19 mouse cellular contexts compared by ENCODE assay signal in genomic region chr11:94955103-94955502, GRCm38 (mm10). TPM values are rescaled to one million over a fixed set of nuclear protein-coding genes. Genes with fewer than 3 reads are reported as not detected.
DNase-seq lines count a peak whose midpoint lies in the region; ATAC-seq and TF ChIP-seq lines count a peak whose summit lies in the region.
"Had no signal": no experiment of that assay in that cellular context is flagged by ENCODE, and none has a peak within 500 bp of the region (broad histone marks: within the 10 kb centered on the region; RNA-seq: fewer than 3 reads in every experiment).

No protein-coding gene starts in this region.

- no peak overlapping the region for H3K4me2 ChIP-seq in hindbrain, postnatal 0 days (ENCODE audit: low read depth, low read length)

- no peak overlapping the region for H3K4me3 ChIP-seq in hindbrain, embryonic 10.5 days
- no peak overlapping the region for H3K4me3 ChIP-seq in hindbrain, postnatal 0 days (ENCODE audit: low read length)
- H3K4me3 ChIP-seq in embryonic fibroblast, embryonic 13.5 days (ENCODE audit: insufficient read depth, low read length) = no peak overlapping the region
- no peak overlapping the region for H3K4me3 ChIP-seq in left cerebral cortex, adult 2 months

- no peak overlapping the region for H3K9ac ChIP-seq in hindbrain, postnatal 0 days (replicated peaks; ENCODE audit: low read length)

- peak; percentile 66 for TF ChIP-seq POLR2A in embryonic fibroblast, embryonic 13.5 days (IDR thresholded peaks at IDR 0.05; ENCODE audit: low read depth, low read length)

- 73% methylated on average over 9 of the region's 9 CpGs for WGBS in hindbrain, embryonic 10.5 days
- WGBS in hindbrain, postnatal 0 days = 64% methylated on average over 9 of the region's 9 CpGs

- no peak for TF ChIP-seq CTCF in hindbrain, postnatal 0 days (IDR thresholded peaks at IDR 0.05; ENCODE audit: low read depth)
- no peak for TF ChIP-seq CTCF in embryonic fibroblast, embryonic 13.5 days (IDR thresholded peaks at IDR 0.05; ENCODE audit: borderline replicate concordance, insufficient read depth, low read length)
- TF ChIP-seq CTCF in left cerebral cortex, adult 2 months (IDR thresholded peaks at IDR 0.05) = no peak

- intact Hi-C loops in left cerebral cortex, adult 2 months (cut with DNase I) = no loop called here

- peaks cover 17% of the 10 kb centered on the region; the same call in 1 of the 2 replicates for H3K27me3 ChIP-seq in hindbrain, embryonic 10.5 days (ENCODE audit: insufficient read depth, poor library complexity, severe bottlenecking)
- no peaks in the 10 kb centered on the region for H3K27me3 ChIP-seq in hindbrain, postnatal 0 days (ENCODE audit: insufficient read depth, low read length)

- peaks cover 51% of the 10 kb centered on the region for H3K4me1 ChIP-seq in hindbrain, embryonic 10.5 days (replicated peaks)
- no peaks in the 10 kb centered on the region for H3K4me1 ChIP-seq in hindbrain, postnatal 0 days (ENCODE audit: insufficient read depth, low read length)
- H3K4me1 ChIP-seq in embryonic fibroblast, embryonic 13.5 days (ENCODE audit: control insufficient read depth, insufficient read depth, low read length) = peaks cover 3% of the 10 kb centered on the region; the same call in 1 of the 2 replicates

- no peak for DNase-seq in hindbrain, embryonic 10.5 days (ENCODE audit: low spot score)
- no peak for DNase-seq in hindbrain, postnatal 0 days (ENCODE audit: low spot score)
- peak; percentile 87 for DNase-seq in retina, postnatal 1 day
- DNase-seq in retina, embryonic 14.5 days (ENCODE audit: low spot score) = no peak
- peak; percentile 53 for DNase-seq in mesoderm, embryonic 11.5 days (ENCODE audit: low read depth, low spot score)
- DNase-seq in right cerebral cortex, postnatal 25 days = no peak
- DNase-seq in left cerebral cortex, adult 2 months (ENCODE audit: extremely low spot score in 1 of 2, low spot score in 2 of 2) = no peak
- DNase-seq: adrenal gland, adult 8-10 months; cerebellum, postnatal 36 days; heart, adult 11 months; kidney, adult 9 months; right cerebral cortex, adult 18-20 months; thymus, adult 18-20 months had no signal

- peak overlapping the region; percentile 41 for H3K27ac ChIP-seq in hindbrain, embryonic 10.5 days
- no peak overlapping the region for H3K27ac ChIP-seq in hindbrain, postnatal 0 days
- peak overlapping the region; percentile 29 for H3K27ac ChIP-seq in embryonic fibroblast, embryonic 13.5 days (ENCODE audit: insufficient read depth, low read length)
- H3K27ac ChIP-seq in left cerebral cortex, adult 2 months = no peak overlapping the region

- ATAC-seq in hindbrain, postnatal 0 days = no peak

- H3K36me3 ChIP-seq in hindbrain, embryonic 10.5 days = peaks cover 10% of the 10 kb centered on the region
- H3K36me3 ChIP-seq in hindbrain, postnatal 0 days (ENCODE audit: insufficient read depth, low read length) = no peaks in the 10 kb centered on the region

- H3K9me3 ChIP-seq in hindbrain, embryonic 10.5 days = peaks cover 11% of the 10 kb centered on the region; the same call in 1 of the 2 replicates
- H3K9me3 ChIP-seq in hindbrain, postnatal 0 days (ENCODE audit: low read length) = no peaks in the 10 kb centered on the region

RNA-seq across cellular contexts. Expression of gene Hils1, which starts 12.3 kb away (rescaled TPM):
- polyA plus RNA-seq in hindbrain, embryonic 10.5 days (2016; fragmentation: Nextera tagmentation; extraction: Ambion mirVana) = not detected in 2 replicates
- total RNA-seq in hindbrain, postnatal 0 days (2014; rRNA removed) = not detected in 2 replicates
- not detected in 2 replicates for polyA plus RNA-seq in hindbrain, postnatal 0 days (2015; fragmentation: Nextera tagmentation; extraction: Ambion mirVana)
- not detected in 2 replicates for polyA plus RNA-seq in embryonic fibroblast, embryonic 13.5 days (2011; ENCODE audit: insufficient read length, low read depth, missing spikeins)
- total RNA-seq in left cerebral cortex, adult 2 months (2021) = not detected
- total RNA-seq: adrenal gland, adult 8-10 months; CH12.LX; left cerebral cortex, postnatal 25 days; megakaryocyte-erythroid progenitor cell, adult 5-6 weeks had no signal
- polyA plus RNA-seq: liver, embryonic 16.5 days; neural tube, embryonic 11.5 days had no signal

RNA-seq across cellular contexts. Expression of gene Col1a1, which starts 19.1 kb away (rescaled TPM):
- 98.1 and 193 TPM in 2 replicates for polyA plus RNA-seq in hindbrain, embryonic 10.5 days (2016; fragmentation: Nextera tagmentation; extraction: Ambion mirVana)
- total RNA-seq in hindbrain, postnatal 0 days (2014; rRNA removed) = 48.3 and 53.0 TPM in 2 replicates
- 56.5 and 73.3 TPM in 2 replicates for polyA plus RNA-seq in hindbrain, postnatal 0 days (2015; fragmentation: Nextera tagmentation; extraction: Ambion mirVana)
- 6,098 and 7,850 TPM in 2 replicates for polyA plus RNA-seq in embryonic fibroblast, embryonic 13.5 days (2011; ENCODE audit: insufficient read length, low read depth, missing spikeins)
- 10 to 100 TPM; 15.2 to 16.9 TPM for total RNA-seq in left cerebral cortex, adult 2 months (2021)
- total RNA-seq: megakaryocyte-erythroid progenitor cell, adult 5-6 weeks had no signal

RNA-seq across cellular contexts. Expression of gene Sgca, which starts 21.0 kb away (rescaled TPM):
- polyA plus RNA-seq in hindbrain, embryonic 10.5 days (2016; fragmentation: Nextera tagmentation; extraction: Ambion mirVana) = 0.10 TPM in 1 of 2 replicates, not detected in the other
- total RNA-seq in hindbrain, postnatal 0 days (2014; rRNA removed) = 0.36 and 0.52 TPM in 2 replicates
- polyA plus RNA-seq in hindbrain, postnatal 0 days (2015; fragmentation: Nextera tagmentation; extraction: Ambion mirVana) = 0.26 and 0.28 TPM in 2 replicates
- not detected in 2 replicates for polyA plus RNA-seq in embryonic fibroblast, embryonic 13.5 days (2011; ENCODE audit: insufficient read length, low read depth, missing spikeins)
- under 1 TPM in 1 of 2 experiments, not detected in 1; 0.35 TPM for total RNA-seq in left cerebral cortex, adult 2 months (2021)
- total RNA-seq: adrenal gland, adult 8-10 months; megakaryocyte-erythroid progenitor cell, adult 5-6 weeks had no signal

RNA-seq across cellular contexts. Expression of gene Ppp1r9b, which starts 35.7 kb away (rescaled TPM):
- polyA plus RNA-seq in hindbrain, embryonic 10.5 days (2016; fragmentation: Nextera tagmentation; extraction: Ambion mirVana) = 10.4 and 11.8 TPM in 2 replicates
- 170 and 190 TPM in 2 replicates for total RNA-seq in hindbrain, postnatal 0 days (2014; rRNA removed)
- polyA plus RNA-seq in hindbrain, postnatal 0 days (2015; fragmentation: Nextera tagmentation; extraction: Ambion mirVana) = 18.8 and 19.4 TPM in 2 replicates
- 44.3 and 61.7 TPM in 2 replicates for polyA plus RNA-seq in embryonic fibroblast, embryonic 13.5 days (2011; ENCODE audit: insufficient read length, low read depth, missing spikeins)
- total RNA-seq in left cerebral cortex, adult 2 months (2021) = 100 to 1,000 TPM; 709 to 735 TPM

RNA-seq across cellular contexts. Expression of gene Samd14, which starts 54.6 kb away (rescaled TPM):
- 38.8 and 71.5 TPM in 2 replicates for polyA plus RNA-seq in hindbrain, embryonic 10.5 days (2016; fragmentation: Nextera tagmentation; extraction: Ambion mirVana)
- total RNA-seq in hindbrain, postnatal 0 days (2014; rRNA removed) = 216 and 223 TPM in 2 replicates
- 128 and 137 TPM in 2 replicates for polyA plus RNA-seq in hindbrain, postnatal 0 days (2015; fragmentation: Nextera tagmentation; extraction: Ambion mirVana)
- polyA plus RNA-seq in embryonic fibroblast, embryonic 13.5 days (2011; ENCODE audit: insufficient read length, low read depth, missing spikeins) = 11.6 and 14.2 TPM in 2 replicates
- 10 to 100 TPM; 25.1 to 30.1 TPM for total RNA-seq in left cerebral cortex, adult 2 months (2021)

Comparison
In these comparisons a context has a peak if more than half of its experiments do, and no peak if none do; other contexts are left out.
1. DNase-seq: peak in retina, postnatal 1 day (single experiment) and mesoderm, embryonic 11.5 days (single experiment); none in hindbrain, embryonic 10.5 days (single experiment), hindbrain, postnatal 0 days (single experiment), retina, embryonic 14.5 days (single experiment), right cerebral cortex, postnatal 25 days (single experiment) and left cerebral cortex, adult 2 months (0 of 2).
2. H3K27ac ChIP-seq: peak in hindbrain, embryonic 10.5 days (single experiment) and embryonic fibroblast, embryonic 13.5 days (single experiment); none in hindbrain, postnatal 0 days (single experiment) and left cerebral cortex, adult 2 months (single experiment).
3. RNA of gene Col1a1, which starts 19.1 kb away (polyA plus RNA-seq): 6,098 to 7,850 TPM in embryonic fibroblast, embryonic 13.5 days; 98.1 to 193 TPM in hindbrain, embryonic 10.5 days and 56.5 to 73.3 TPM in hindbrain, postnatal 0 days; every median in the first group is over 10 times any median in the second.